Mouse (Mus musculus) thymus, adult 2 months (tissue): Measurements from ENCODE around the gene St6galnac3. TPM values are rescaled to one million over a fixed set of nuclear protein-coding genes. Genes with fewer than 3 reads are reported as not detected.

ENCODE experiments used
- DNase-seq: peaks from one replicate; pipeline ENCODE4 v3.0.0; 2021
- H3K27ac ChIP-seq: fragments of 200-500 bp; 2 replicates; pipeline ENCODE4 v1.5.1; 2012; ENCODE audit warnings: low read length, control low read depth; ENCODE audit not compliant: control insufficient read depth, insufficient read depth
- H3K27me3 ChIP-seq: fragments of 200-500 bp; 2 replicates; pipeline ENCODE4 v1.6.1; 2012; ENCODE audit warnings: mild to moderate bottlenecking, low read length, moderate library complexity, mixed read lengths; ENCODE audit not compliant: control insufficient read depth, insufficient read depth
- H3K36me3 ChIP-seq: fragments of 200-500 bp; 2 replicates; pipeline ENCODE4 v1.6.1; 2012; ENCODE audit warnings: mild to moderate bottlenecking, low read length, moderate library complexity; ENCODE audit not compliant: control insufficient read depth, insufficient read depth
- H3K4me1 ChIP-seq: fragments of 200-500 bp; replicated peaks from 2 replicates; pipeline ENCODE4 v1.6.1; 2012; ENCODE audit warnings: low read length; ENCODE audit not compliant: control insufficient read depth, insufficient read depth
- H3K4me3 ChIP-seq: fragments of 200-500 bp; 2 replicates; pipeline ENCODE4 v1.5.1; 2012; ENCODE audit warnings: mild to moderate bottlenecking, low read length, control low read depth, moderate library complexity; ENCODE audit not compliant: control insufficient read depth, insufficient read depth
- CTCF ChIP-seq: fragments of 200-500 bp; IDR thresholded peaks from 2 replicates; pipeline ENCODE4 v1.5.1; 2012; ENCODE audit warnings: mild to moderate bottlenecking, control low read depth, low read length, moderate library complexity, borderline replicate concordance; ENCODE audit not compliant: control insufficient read depth, poor library complexity, insufficient read depth; ENCODE audit errors: extremely low read depth
- POLR2A ChIP-seq: fragments of 200-500 bp; IDR thresholded peaks from 2 replicates; pipeline ENCODE4 v1.6.1; 2012; ENCODE audit warnings: mild to moderate bottlenecking, low read length, control low read depth, moderate library complexity; ENCODE audit not compliant: control insufficient read depth, poor library complexity, insufficient read depth; ENCODE audit errors: extremely low read depth
- WGBS: fragments of 180-500 bp; shearing (Covaris S2); methylation state at CpG from one replicate; pipeline ENCODE4 v1.1.7; 2018; 5-methylcytosine and 5-hydroxymethylcytosine counted together
- polyA plus RNA-seq: library from polyadenylated mRNA; depleted of rRNA; stranded (reverse); fragments of >200 nt; gene quantifications from 2 replicates; pipeline ENCODE4 v1.2.3, GENCODE M21; 2012

St6galnac3 gene
- polyA plus RNA-seq, 1 experiment: 1.3 TPM

- 95% methylated on average over 11 of the region's 11 CpGs for WGBS
- no peak overlapping the region for H3K27ac ChIP-seq
- DNase-seq: no peak
- H3K4me1 ChIP-seq: no peaks in the 10 kb centered on the region
- TF ChIP-seq CTCF (no peak), POLR2A (no peak)
- no peaks in the 10 kb centered on the region for H3K27me3 ChIP-seq
- H3K4me3 ChIP-seq: no peak overlapping the region
- H3K36me3 ChIP-seq: no peaks in the 10 kb centered on the region
Measured at GRCm38 (mm10) chr3:153482098-153482497, 242.9 kb downstream of the St6galnac3 start.

GRCm38 (mm10) chr3:153481012-153481411, 244.0 kb downstream of the St6galnac3 start:
- Histone ChIP-seq H3K4me1 (no peaks in the 10 kb centered on the region), H3K27me3 (no peaks in the 10 kb centered on the region), H3K4me3 (no peak overlapping the region), H3K27ac (no peak overlapping the region), H3K36me3 (no peaks in the 10 kb centered on the region)
- WGBS: 96% methylated on average over 6 of the region's 6 CpGs
- TF ChIP-seq POLR2A: no peak
- no peak for TF ChIP-seq CTCF
- no peak for DNase-seq

GRCm38 (mm10) chr3:153480636-153481006, 244.4 kb downstream of the St6galnac3 start:
- H3K27me3 ChIP-seq: no peaks in the 10 kb centered on the region
- no peaks in the 10 kb centered on the region for H3K36me3 ChIP-seq
- no peak overlapping the region for H3K4me3 ChIP-seq
- 83% methylated on average over 5 of the region's 5 CpGs for WGBS
- DNase-seq: no peak
- TF ChIP-seq POLR2A (no peak), CTCF (no peak)
- H3K4me1 ChIP-seq: no peaks in the 10 kb centered on the region
- no peak overlapping the region for H3K27ac ChIP-seq

- H3K36me3 ChIP-seq: no peaks in the 10 kb centered on the region
- WGBS: 65% methylated on average over 3 of the region's 3 CpGs
- H3K4me1 ChIP-seq: no peaks in the 10 kb centered on the region
- no peak overlapping the region for H3K27ac ChIP-seq
- TF ChIP-seq CTCF (no peak), POLR2A (no peak)
- no peak for DNase-seq
- no peak overlapping the region for H3K4me3 ChIP-seq
- H3K27me3 ChIP-seq: 0 out of 2 replicates have a peak, but pooled peaks cover under 1% of the 10 kb centered on the region
Measured at GRCm38 (mm10) chr3:153480005-153480635, 244.9 kb downstream of the St6galnac3 start.

GRCm38 (mm10) chr3:153475919-153476318, 249.1 kb downstream of the St6galnac3 start:
- TF ChIP-seq CTCF (no peak), POLR2A (no peak)
- no peak for DNase-seq
- no peak overlapping the region for H3K27ac ChIP-seq
- no peaks in the 10 kb centered on the region for H3K4me1 ChIP-seq
- no peak overlapping the region for H3K4me3 ChIP-seq
- WGBS: 97% methylated on average over 9 of the region's 9 CpGs
- H3K27me3 ChIP-seq: 0 out of 2 replicates have a peak, but pooled peaks cover 2% of the 10 kb centered on the region
- no peaks in the 10 kb centered on the region for H3K36me3 ChIP-seq

- Histone ChIP-seq H3K27ac (no peak overlapping the region), H3K36me3 (no peaks in the 10 kb centered on the region), H3K4me3 (no peak overlapping the region), H3K27me3 (0 out of 2 replicates have a peak, but pooled peaks cover 2% of the 10 kb centered on the region), H3K4me1 (no peaks in the 10 kb centered on the region)
- TF ChIP-seq POLR2A (no peak), CTCF (no peak)
- 97% methylated on average over 20 of the region's 20 CpGs for WGBS
- DNase-seq: no peak
Measured at GRCm38 (mm10) chr3:153475461-153475860, 249.5 kb downstream of the St6galnac3 start.
